Mouse (Mus musculus) monocyte, adult 2 months (primary cell): ENCODE measurements around the gene S1pr4.

ENCODE experiments used
- DNase-seq, 2 experiments: peaks; one replicate each; pipeline ENCODE4 v3.0.0; 2022; ENCODE audit warnings: low spot score in 2 of 2, low read depth in 1 of 2

S1pr4 gene

GRCm38 (mm10) chr10:81466066-81466465, 33.9 kb downstream of the S1pr4 start:
- no peak for DNase-seq

DNA sequence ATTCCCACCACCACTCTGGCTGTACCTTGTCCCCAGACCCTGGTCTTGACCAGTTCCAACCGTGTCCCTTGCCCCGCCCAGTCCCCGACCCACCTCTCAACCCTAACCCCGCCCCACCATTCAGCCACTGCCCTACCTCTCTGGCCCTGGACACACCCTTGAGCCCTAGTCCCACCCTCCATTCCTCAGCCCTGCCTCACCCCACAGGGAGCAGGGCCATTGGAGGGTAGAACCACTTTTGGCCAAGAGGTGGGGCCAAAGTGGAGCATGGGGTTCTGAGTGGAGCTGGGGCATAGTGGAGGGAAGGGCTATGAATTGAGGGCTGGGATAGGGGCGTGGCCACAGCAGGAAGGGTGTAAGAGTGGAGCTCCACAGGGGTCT, 34.7 kb downstream of the S1pr4 start:
- no peak for DNase-seq

DNA sequence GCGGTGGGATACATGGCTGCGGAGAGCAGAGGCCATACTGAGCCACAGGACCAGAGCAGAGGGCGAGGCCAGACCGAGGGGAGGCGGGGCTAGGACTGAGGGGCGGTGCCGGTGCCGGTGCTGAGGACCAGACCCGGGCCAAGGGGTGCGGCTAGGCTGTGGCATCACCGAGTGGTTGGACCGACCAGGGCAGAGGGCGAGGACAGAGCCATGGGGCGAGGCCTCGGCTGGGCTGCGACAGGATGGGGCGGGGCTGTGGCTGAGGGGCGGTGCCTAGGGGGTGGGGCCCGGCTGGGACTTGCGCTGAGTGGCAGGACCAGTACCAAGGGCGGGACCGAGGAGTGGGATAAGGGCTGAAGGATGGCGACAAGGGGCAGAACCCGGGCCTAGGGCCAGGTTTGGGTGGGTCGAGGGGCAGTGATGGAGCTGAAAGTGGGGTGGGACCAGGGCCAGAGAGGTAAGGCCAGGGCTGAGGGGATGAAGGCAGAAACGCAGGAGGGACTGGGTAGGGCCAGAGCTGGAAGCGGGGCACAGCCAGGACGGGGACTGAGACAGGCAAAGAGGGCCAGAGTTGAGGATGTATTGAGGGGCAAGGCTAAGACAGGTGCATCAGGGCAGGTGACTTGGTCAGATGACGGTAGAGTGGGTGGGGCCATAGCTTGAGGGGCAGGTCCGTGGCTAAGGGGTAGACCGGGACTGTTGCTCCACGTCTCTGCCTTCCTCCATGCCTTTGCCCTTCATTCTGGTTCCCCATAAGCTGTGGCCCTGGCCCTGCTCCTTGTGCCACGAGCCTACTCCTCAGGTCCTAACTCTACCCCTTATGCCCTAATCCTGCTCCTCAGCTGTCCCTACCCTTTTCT, 35.3 kb downstream of the S1pr4 start:
- no peak for DNase-seq

DNA sequence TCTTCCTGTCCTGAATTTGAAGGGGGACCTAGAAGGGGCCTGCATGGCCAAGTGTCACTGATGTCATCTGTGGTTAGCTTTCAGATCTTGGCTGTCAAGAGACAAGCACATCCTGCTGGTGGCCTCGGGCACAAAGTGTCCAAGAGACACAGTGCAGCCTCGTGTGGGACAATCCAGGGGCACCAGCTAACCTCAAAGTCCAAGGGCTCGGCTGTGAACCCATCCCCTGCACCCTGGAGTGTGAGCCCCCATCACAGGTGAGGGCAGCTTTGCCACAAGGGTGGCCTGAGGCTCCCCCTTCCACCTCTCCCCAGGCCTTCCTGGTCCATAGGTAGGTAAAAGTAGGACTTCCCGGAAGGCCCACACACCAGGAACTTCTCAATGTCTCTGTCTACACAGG, 36.4 kb downstream of the S1pr4 start:
- DNase-seq: no peak

- DNase-seq: no peak
Measured at GRCm38 (mm10) chr10:81462917-81463316, 37.0 kb downstream of the S1pr4 start.

DNA sequence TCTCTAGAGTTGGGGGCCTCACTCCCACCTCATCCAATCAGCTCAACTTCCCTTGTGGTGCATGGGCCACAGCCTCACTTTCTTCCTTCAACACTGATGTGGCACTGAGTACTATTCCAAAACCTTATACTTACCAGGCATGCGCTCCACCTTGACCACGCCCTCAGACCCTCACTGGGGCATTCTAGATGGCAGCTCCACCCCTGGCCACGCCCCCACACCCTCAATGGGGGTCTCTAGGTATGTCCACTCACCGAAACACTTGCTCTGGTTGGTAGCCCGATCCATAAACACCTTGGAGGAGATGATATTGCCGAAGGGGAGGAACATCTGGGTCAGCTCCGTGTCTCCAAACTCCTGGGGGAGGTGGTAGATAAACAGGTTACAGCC, 37.5 kb downstream of the S1pr4 start:
- no peak for DNase-seq

DNA sequence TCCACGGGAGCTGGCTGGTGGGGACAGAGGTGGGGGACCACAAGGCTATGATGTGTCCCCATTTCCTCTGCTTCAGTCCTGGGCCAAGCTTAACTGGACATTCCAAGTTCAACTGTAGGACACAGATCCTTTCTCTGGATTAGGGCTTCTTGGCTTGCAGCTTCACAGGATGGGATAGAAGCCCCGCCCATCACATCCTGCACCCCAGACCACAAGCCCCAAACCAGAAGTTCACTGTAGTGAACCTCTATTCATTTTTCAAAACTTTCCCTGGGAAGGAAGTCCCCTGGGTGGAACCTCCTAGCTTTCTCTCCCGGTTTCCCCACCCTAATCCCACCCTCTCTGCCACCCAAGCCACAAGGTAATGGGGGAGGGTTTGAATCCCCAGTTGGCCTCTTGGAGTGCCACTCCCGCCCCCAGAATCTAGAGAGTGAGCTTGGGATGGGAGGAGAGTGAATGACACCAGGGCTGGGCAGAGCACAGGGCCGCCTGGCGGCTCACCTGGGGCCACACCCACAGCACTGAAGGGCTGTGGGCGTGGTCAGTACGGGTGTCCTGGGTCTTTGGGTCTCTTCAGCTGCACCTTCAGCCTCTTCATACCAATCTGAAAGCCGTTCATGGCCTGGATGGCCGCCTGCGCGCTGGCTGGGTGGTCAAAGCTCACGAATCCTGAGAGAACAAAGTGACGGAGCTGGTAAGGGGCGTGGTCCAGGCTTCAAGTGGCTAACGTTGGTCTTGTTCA, 38.1 kb downstream of the S1pr4 start:
- no peak for DNase-seq

DNA sequence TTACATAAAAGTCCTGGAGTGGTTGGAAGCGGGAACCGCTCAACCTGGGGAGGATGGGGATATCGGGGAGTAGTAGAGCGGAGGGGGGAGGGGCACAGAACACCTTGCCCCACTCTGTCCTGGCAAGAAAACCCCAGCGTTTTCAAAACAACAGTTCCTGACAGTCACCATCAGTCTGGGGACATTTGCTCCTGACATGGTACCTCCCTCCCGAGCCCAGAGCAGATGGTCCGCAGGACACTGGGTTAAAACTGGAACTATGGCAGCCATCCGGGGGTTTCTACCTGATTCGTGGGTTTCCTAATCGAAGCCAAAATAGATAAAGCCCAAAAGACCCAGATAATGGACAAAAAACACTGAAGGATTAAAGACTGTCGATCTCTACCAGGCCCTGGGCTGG, 39.0 kb downstream of the S1pr4 start:
- no peak for DNase-seq

DNA sequence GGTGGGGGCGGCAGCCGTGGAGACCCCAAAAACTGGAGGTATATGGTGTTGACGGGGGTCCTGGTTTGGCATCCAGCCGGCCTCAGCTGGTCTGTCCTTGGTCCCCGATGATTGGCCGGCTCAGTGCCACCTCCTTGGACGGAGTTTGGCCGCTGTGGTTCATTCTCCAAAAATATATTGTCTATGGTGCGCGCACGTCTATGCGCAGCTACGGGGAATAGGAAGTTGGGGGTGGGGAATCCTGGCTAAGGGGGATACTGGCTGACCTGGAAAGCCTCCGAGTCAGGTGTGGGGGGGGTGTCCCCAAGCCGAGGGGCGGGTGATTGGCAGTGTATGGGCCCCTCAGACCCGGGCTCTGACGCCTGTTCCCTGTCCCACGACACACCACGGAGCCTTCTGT, 39.5 kb downstream of the S1pr4 start:
- DNase-seq: no peak

GRCm38 (mm10) chr10:81459399-81459798, 40.5 kb downstream of the S1pr4 start:
- no peak for DNase-seq

DNA sequence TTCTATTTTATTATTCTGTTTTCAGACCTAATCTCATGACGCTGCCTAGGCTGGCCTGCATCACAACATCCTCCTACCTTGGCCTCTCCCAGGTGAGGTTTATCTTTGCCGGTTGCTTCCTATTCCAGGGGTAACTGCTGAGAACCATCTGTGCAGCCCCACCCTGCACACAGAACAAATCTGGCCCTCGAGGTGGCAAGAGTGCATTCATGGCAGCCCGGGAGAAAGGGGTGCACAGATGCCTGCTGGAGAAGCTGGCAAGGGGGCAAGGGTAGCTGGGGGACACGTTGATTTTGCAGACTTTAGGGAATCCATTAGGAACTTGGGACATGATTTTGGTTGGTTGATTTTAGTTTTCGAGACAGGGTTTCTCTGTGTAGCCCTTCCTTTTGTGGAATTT, 41.7 kb downstream of the S1pr4 start:
- DNase-seq: no peak

DNA sequence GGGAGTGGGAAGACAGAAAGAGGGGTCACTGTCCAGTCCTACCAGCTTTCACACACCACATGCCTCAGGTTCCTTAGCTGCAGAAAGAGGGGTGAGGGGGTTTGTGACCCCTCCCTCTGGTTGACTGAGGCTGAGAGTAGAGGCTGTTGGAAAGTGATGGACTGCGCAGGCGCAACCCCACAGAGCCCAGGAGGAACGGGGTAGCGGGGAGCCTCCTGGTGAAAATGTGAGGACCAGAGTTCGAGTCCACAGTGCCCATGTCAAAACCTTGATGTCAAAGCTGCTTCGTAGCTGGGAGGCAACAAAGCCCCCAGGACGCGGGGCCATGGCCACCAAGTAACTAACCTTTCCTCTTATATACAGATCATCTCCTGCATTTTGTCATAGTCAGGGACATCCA, 42.3 kb downstream of the S1pr4 start:
- DNase-seq: no peak

- no peak for DNase-seq
Measured at GRCm38 (mm10) chr10:81456983-81457563, 42.9 kb downstream of the S1pr4 start.

DNA sequence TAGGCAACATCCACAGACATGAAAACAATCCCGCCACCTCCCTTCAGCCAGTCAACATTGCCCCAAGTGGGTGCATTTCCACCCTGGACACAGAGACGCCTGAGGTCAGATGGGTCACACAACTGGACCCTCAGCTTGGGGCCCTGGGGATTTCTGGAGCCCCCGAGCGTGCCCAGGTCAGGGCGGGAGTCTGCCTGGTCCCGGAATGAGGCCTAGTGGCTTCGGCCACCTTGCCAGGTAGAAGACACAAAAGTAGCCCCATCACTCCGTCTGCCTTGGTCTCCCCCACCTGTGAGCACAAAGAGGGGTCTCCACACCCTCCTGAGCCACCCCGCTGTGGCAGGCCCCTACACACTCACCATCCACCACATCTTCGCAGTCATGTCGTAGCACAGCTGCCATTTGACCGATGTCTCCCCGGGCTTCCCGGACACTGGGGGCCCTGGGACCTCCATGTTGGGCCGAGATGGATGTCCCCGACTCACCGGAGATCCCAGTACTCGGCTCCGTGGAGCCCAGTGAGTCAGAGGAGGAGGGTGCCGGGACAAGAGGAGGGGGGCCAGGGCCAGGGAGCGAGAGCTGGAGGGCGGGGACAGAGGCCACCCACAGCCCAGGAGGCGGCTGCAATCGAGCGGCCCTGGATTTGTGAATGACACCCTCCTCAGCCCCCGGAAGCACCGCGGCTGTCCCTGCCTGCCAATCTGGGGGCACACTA, 44.6 kb downstream of the S1pr4 start, which contains the start of gene Nfic:
Gene Nfic, minus strand, starts transcription at position 455 of the 715 bp plus-strand sequence.
- no peak for DNase-seq

GRCm38 (mm10) chr10:81454106-81454505, 45.8 kb downstream of the S1pr4 start:
- no peak for DNase-seq

- DNase-seq: no peak
Measured at GRCm38 (mm10) chr10:81452947-81453288, 47.0 kb downstream of the S1pr4 start.

DNA sequence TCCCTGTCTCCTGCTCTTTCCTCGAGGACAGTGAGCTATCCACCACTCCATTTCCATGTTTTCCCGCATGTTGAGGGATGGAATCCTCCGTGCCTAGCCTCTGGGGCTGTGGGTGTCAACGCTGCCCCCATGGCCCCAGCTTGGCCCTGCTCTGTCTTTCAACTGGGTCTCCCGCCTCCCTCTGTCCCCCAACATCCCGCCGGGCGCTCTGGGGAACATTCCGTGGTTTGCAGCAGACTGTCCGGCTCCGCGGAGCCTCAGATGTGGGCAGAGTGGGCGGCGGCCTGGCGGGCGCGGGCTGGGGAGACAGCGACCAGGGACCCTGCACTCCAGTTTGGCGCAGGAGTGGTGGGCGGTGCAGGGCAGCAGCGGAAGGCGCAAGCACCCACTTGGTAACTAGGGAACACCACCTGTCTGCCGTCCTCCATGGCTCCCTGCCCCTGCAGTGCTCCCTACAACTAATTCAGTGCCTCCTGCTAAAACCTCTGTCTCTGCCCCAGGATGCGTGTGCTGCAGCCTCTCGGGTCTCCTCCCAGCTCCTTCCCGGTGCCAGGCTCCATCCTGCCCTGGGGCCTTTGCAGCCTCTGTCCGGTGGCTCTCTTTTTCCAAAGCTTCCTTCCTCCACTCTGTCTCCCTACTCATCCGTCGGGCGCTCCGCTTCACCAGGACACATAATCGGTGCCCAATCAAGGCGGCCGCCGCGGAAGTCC, 47.5 kb downstream of the S1pr4 start:
- DNase-seq: no peak

- no peak for DNase-seq
Measured at GRCm38 (mm10) chr10:81451365-81451745, 48.6 kb downstream of the S1pr4 start.

- DNase-seq: no peak
Measured at GRCm38 (mm10) chr10:81450641-81451364, 49.1 kb downstream of the S1pr4 start.

DNA sequence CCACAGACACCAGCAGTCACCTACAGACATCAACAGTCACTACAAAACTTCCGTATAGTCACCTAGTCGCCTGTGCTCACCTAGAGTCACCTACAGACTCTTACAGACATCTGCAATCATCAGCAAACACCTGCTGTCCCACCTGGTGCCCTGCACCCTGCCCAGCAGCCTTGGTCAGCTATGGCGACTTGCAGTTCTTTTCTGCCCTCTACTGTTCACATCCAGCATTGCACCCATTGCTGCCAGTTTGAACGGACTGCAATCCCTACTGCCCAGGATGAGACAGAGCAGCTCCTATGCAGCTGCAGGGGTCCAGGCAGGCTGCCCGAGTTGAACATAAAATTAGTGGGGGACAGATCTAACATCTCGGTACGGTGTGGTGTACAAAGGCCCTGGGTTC, 49.8 kb downstream of the S1pr4 start:
- peak in 1 of 2 experiments; percentile 66 for DNase-seq
